Mouse (Mus musculus) neural tube, postnatal 0 days (tissue): Measurements from ENCODE around the gene Dffb. TPM values are rescaled to one million over a fixed set of nuclear protein-coding genes. Genes with fewer than 3 reads are reported as not detected.

Source experiments
- polyA plus RNA-seq: library from polyadenylated mRNA; unstranded; fragments of >200 nt; fragmentation: Nextera tagmentation; extraction: Ambion mirVana; gene quantifications from 2 replicates; pipeline ENCODE4 v1.2.1, GENCODE M21; 2015

Gene Dffb
- polyA plus RNA-seq = 10.0 and 10.5 TPM in 2 replicates

GRCm38 (mm10) chr4:153974431-153975291 is at the start of gene Dffb, which contains the start of gene Cep104:
TSS of gene Dffb (minus strand) at chr4:153975126.
TSS of gene Cep104 (plus strand) at chr4:153975194.

GRCm38 (mm10) chr4:154011646-154012089 is 36.7 kb upstream of the Dffb start, which contains the start of gene Lrrc47:
TSS of gene Lrrc47 (plus strand) at chr4:154011731.

GRCm38 (mm10) chr4:153956569-153957405 is 18.1 kb downstream of the Dffb start, which contains the start of gene A430005L14Rik:
TSS of gene A430005L14Rik (plus strand) at chr4:153957237.

Other genes with a start within 250 kb of the Dffb start
- 48.7 and 56.2 TPM in 2 replicates for gene A430005L14Rik, start 17.9 kb downstream of the Dffb start, polyA plus RNA-seq
- 10.7 and 13.1 TPM in 2 replicates for gene Cep104, start 68 bp upstream of the Dffb start, polyA plus RNA-seq
- 20.9 and 25.1 TPM in 2 replicates for gene Lrrc47, start 36.6 kb upstream of the Dffb start, polyA plus RNA-seq
- gene Smim1, start 51.1 kb upstream of the Dffb start, polyA plus RNA-seq = 23.3 and 26.0 TPM in 2 replicates
- not detected in 2 replicates for gene Ccdc27, start 67.6 kb upstream of the Dffb start, polyA plus RNA-seq
- 0.14 and 0.18 TPM in 2 replicates for gene Trp73, start 165.1 kb upstream of the Dffb start, polyA plus RNA-seq
- 27.7 and 31.4 TPM in 2 replicates for gene Wrap73, start 167.2 kb upstream of the Dffb start, polyA plus RNA-seq
- gene Tprgl, start 185.5 kb upstream of the Dffb start, polyA plus RNA-seq = 241 and 247 TPM in 2 replicates
- 7.1 and 7.2 TPM in 2 replicates for gene Megf6, start 195.6 kb upstream of the Dffb start, polyA plus RNA-seq